Mouse (Mus musculus) MEL (cell line): ENCODE measurements at regions not wholly inside any gene's neighbourhood (a gene's known extent, or its start where the extent isn't known, plus 50 kb on each side); places are given as distances from the start of the nearest gene placed in this dataset.

Experiments
- POLR2A ChIP-seq, 2 experiments: IDR thresholded peaks; 2 replicates each; pipeline ENCODE4 v1.6.1; 2011 to 2012; ENCODE audit warnings: low read length in 2 of 2, mild to moderate bottlenecking in 2 of 2, control low read depth in 1 of 2, improper control_type of control experiment in 1 of 2, low read depth in 1 of 2, moderate library complexity in 1 of 2; ENCODE audit not compliant: control insufficient read depth in 1 of 2, insufficient read depth in 1 of 2, poor library complexity in 1 of 2
- SIN3A ChIP-seq: IDR thresholded peaks from 2 replicates; pipeline ENCODE4 v1.6.1; 2012; ENCODE audit warnings: low read length, improper control_type of control experiment, inconsistent platforms
- TAL1 ChIP-seq: IDR thresholded peaks from 2 replicates; pipeline ENCODE4 v1.6.1; 2012; ENCODE audit warnings: mild to moderate bottlenecking, inconsistent platforms, low read length, moderate library complexity, mixed read lengths
- TCF12 ChIP-seq: IDR thresholded peaks from 2 replicates; pipeline ENCODE4 v1.6.1; 2014; ENCODE audit warnings: low read depth, mild to moderate bottlenecking, inconsistent platforms, low read length, improper control_type of control experiment, moderate library complexity
- USF1 ChIP-seq: IDR thresholded peaks from 2 replicates; pipeline ENCODE4 v1.6.1; 2014; ENCODE audit warnings: low read depth, mild to moderate bottlenecking, inconsistent platforms, low read length, improper control_type of control experiment, moderate library complexity
- ZMIZ1 ChIP-seq: IDR thresholded peaks from 2 replicates; pipeline ENCODE4 v1.6.1; 2012; ENCODE audit warnings: low read depth, mild to moderate bottlenecking, inconsistent platforms, low read length, improper control_type of control experiment, moderate library complexity

DNA sequence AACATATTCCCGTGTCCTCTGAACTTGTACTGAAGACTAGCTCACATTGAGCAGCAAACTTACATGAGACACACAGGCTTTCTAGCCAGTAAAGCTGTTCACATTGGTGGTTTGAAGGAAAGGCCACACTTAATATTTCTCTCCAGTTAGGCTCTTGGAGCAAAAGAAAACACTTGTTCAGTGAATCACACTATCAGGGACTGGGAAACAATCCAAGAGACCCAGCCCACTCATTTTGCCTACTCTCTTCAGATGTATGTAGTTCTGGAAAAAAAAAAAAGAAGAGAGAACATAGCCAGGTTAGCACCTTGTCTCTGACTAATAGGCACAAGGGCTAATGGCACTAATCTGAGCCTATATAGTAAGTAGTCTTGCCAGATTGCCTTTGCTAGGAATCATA is 165.9 kb downstream of the Lyplal1 start:
- no peak for TF ChIP-seq USF1
- TF ChIP-seq ZMIZ1: no peak
- no peak for TF ChIP-seq POLR2A (IDR thresholded peaks at IDR 0.05; ENCODE audit: control insufficient read depth in 1 of 2, insufficient read depth in 1 of 2, low read depth in 1 of 2, low read length in 2 of 2, poor library complexity in 1 of 2)
- TF ChIP-seq TAL1: no peak
- TF ChIP-seq SIN3A: no peak
- no peak for TF ChIP-seq TCF12
